Mouse (Mus musculus) megakaryocyte, embryonic 14.5 days (primary cell): ENCODE data around the gene Gm42906.

Experiments
- FLI1 ChIP-seq: IDR thresholded peaks from 2 replicates; pipeline ENCODE4 v1.6.1; 2012; ENCODE audit warnings: low read length, inconsistent platforms, mixed read lengths
- GATA1 ChIP-seq: IDR thresholded peaks from 3 replicates; pipeline ENCODE4 v1.6.1; 2012; ENCODE audit warnings: mixed read lengths, low read length, inconsistent platforms, borderline replicate concordance

DNA sequence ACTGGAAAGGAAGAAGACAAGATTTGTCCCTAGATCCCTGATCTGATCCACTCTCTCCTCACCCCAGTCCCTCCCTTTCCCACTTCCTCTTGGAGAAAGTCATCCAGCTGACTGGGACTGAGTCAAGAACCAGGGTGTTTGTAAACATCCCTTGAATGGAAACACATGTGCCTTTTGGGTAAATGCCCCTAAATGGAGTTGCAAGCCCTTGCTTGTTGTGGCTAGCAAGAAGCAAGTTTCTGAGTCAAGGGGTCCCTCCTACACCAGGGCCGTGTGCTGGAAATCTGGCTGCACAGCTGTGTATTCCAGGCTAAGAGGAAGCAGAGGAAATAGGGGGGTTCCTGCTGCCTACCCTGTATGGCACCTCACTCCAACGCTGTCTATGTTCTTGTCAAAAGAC, 298.2 kb downstream of the Gm42906 start:
- no peak for TF ChIP-seq GATA1
- no peak for TF ChIP-seq FLI1
